ENCODE assay signal across 9 mouse cellular contexts in genomic region chr1:130300065-130300815, GRCm38 (mm10).
DNase-seq lines count a peak whose midpoint lies in the region; ATAC-seq and TF ChIP-seq lines count a peak whose summit lies in the region.
"Had no signal": no experiment of that assay in that cellular context is flagged by ENCODE, and none has a peak within 500 bp of the region (broad histone marks: within the 10 kb centered on the region; RNA-seq: fewer than 3 reads in every experiment).

No protein-coding gene starts in this region.

- peak overlapping the region; percentile 28 for H3K4me3 ChIP-seq in kidney, embryonic 16.5 days (ENCODE audit: low read length)
- H3K4me3 ChIP-seq in embryonic facial prominence, embryonic 10.5 days, result peak overlapping the region; percentile 46
- peak overlapping the region; percentile 20 for H3K4me3 ChIP-seq in hindbrain, postnatal 0 days (ENCODE audit: low read length)
- H3K4me3 ChIP-seq in midbrain, embryonic 16.5 days (ENCODE audit: low read depth, low read length), result peak overlapping the region; percentile 0; the same call in 1 of the 2 replicates

- no peak for TF ChIP-seq CTCF in hindbrain, postnatal 0 days (IDR thresholded peaks at IDR 0.05; ENCODE audit: low read depth)

- H3K9ac ChIP-seq in kidney, embryonic 16.5 days (replicated peaks; ENCODE audit: low read length), result peak overlapping the region; percentile 31
- 0 out of 2 replicates have a peak overlapping the region, but pooled peaks have one; percentile 35 for H3K9ac ChIP-seq in hindbrain, postnatal 0 days (replicated peaks; ENCODE audit: low read length)
- H3K9ac ChIP-seq in midbrain, embryonic 16.5 days (ENCODE audit: low read depth, low read length), result peak overlapping the region; percentile 0; the same call in 1 of the 2 replicates

- DNase-seq in kidney, adult 9 months, result no peak
- DNase-seq in embryonic facial prominence, embryonic 10.5 days (ENCODE audit: low spot score), result peak; percentile 73
- peak; percentile 58 for DNase-seq in hindbrain, postnatal 0 days (ENCODE audit: low spot score)
- DNase-seq in cerebellum, adult 11 months, result no peak
- no peak for DNase-seq in ovary, postnatal 14 days (ENCODE audit: low spot score)
- DNase-seq in gastrocnemius, adult 18-20 months (ENCODE audit: low spot score), result no peak

- peak; percentile 84; the same call in 1 of the 2 replicates for ATAC-seq in kidney, embryonic 16.5 days (ENCODE audit: low FRiP score, low TSS enrichment)
- peak; percentile 82 for ATAC-seq in hindbrain, postnatal 0 days
- peak; percentile 84 for ATAC-seq in midbrain, embryonic 16.5 days
- ATAC-seq: Patski had no signal

- no peaks in the 10 kb centered on the region for H3K27me3 ChIP-seq in kidney, embryonic 16.5 days (ENCODE audit: insufficient read depth, low read length)
- no peaks in the 10 kb centered on the region for H3K27me3 ChIP-seq in embryonic facial prominence, embryonic 10.5 days (replicated peaks; ENCODE audit: low read depth, poor library complexity, severe bottlenecking)
- H3K27me3 ChIP-seq in hindbrain, postnatal 0 days (ENCODE audit: insufficient read depth, low read length), result no peaks in the 10 kb centered on the region
- H3K27me3 ChIP-seq in midbrain, embryonic 16.5 days (ENCODE audit: control insufficient read depth, insufficient read depth, low read depth, low read length), result no peaks in the 10 kb centered on the region

- H3K36me3 ChIP-seq in kidney, embryonic 16.5 days (ENCODE audit: insufficient read depth, low read length), result no peaks in the 10 kb centered on the region
- H3K36me3 ChIP-seq in embryonic facial prominence, embryonic 10.5 days (replicated peaks), result no peaks in the 10 kb centered on the region
- H3K36me3 ChIP-seq in hindbrain, postnatal 0 days (ENCODE audit: insufficient read depth, low read length), result no peaks in the 10 kb centered on the region
- no peaks in the 10 kb centered on the region for H3K36me3 ChIP-seq in midbrain, embryonic 16.5 days (ENCODE audit: control insufficient read depth, insufficient read depth, low read length)

- H3K9me3 ChIP-seq in kidney, embryonic 16.5 days (ENCODE audit: low read length), result no peaks in the 10 kb centered on the region
- H3K9me3 ChIP-seq in embryonic facial prominence, embryonic 10.5 days, result no peaks in the 10 kb centered on the region
- no peaks in the 10 kb centered on the region for H3K9me3 ChIP-seq in hindbrain, postnatal 0 days (ENCODE audit: low read length)
- no peaks in the 10 kb centered on the region for H3K9me3 ChIP-seq in midbrain, embryonic 16.5 days (replicated peaks; ENCODE audit: control insufficient read depth, low read length, poor library complexity, severe bottlenecking)

- H3K4me2 ChIP-seq in kidney, embryonic 16.5 days (replicated peaks; ENCODE audit: low read depth, low read length), result peak overlapping the region; percentile 53
- H3K4me2 ChIP-seq in hindbrain, postnatal 0 days (ENCODE audit: low read depth, low read length), result peak overlapping the region; percentile 52
- peak overlapping the region; percentile 24 for H3K4me2 ChIP-seq in midbrain, embryonic 16.5 days (ENCODE audit: low read length)

- WGBS in kidney, embryonic 16.5 days, result 13% methylated on average over 13 of the region's 13 CpGs
- 5% methylated on average over 13 of the region's 13 CpGs for WGBS in embryonic facial prominence, embryonic 10.5 days
- 8% methylated on average over 13 of the region's 13 CpGs for WGBS in hindbrain, postnatal 0 days
- WGBS in midbrain, embryonic 16.5 days, result 3% methylated on average over 13 of the region's 13 CpGs

- H3K27ac ChIP-seq in kidney, embryonic 16.5 days (ENCODE audit: low read length), result no peak overlapping the region; the same call in 1 of the 2 replicates
- H3K27ac ChIP-seq in embryonic facial prominence, embryonic 10.5 days (replicated peaks), result peak overlapping the region; percentile 82
- H3K27ac ChIP-seq in hindbrain, postnatal 0 days, result 0 out of 2 replicates have a peak overlapping the region, but pooled peaks have one; percentile 11
- H3K27ac ChIP-seq in midbrain, embryonic 16.5 days (ENCODE audit: low read length), result no peak overlapping the region; the same call in 1 of the 2 replicates

- peaks cover 8% of the 10 kb centered on the region; the same call in 1 of the 2 replicates for H3K4me1 ChIP-seq in kidney, embryonic 16.5 days (ENCODE audit: insufficient read depth, low read length)
- peaks cover 12% of the 10 kb centered on the region for H3K4me1 ChIP-seq in embryonic facial prominence, embryonic 10.5 days
- H3K4me1 ChIP-seq in hindbrain, postnatal 0 days (ENCODE audit: insufficient read depth, low read length), result peaks cover 9% of the 10 kb centered on the region
- H3K4me1 ChIP-seq in midbrain, embryonic 16.5 days (ENCODE audit: control insufficient read depth, insufficient read depth, low read length), result peaks cover 19% of the 10 kb centered on the region

Comparison
In these comparisons a context has a peak if more than half of its experiments do, and no peak if none do; other contexts are left out.
1. H3K27ac ChIP-seq: peak in embryonic facial prominence, embryonic 10.5 days (single experiment) and hindbrain, postnatal 0 days (single experiment); none in kidney, embryonic 16.5 days (single experiment) and midbrain, embryonic 16.5 days (single experiment).
2. DNase-seq: peak in embryonic facial prominence, embryonic 10.5 days (single experiment) and hindbrain, postnatal 0 days (single experiment); none in kidney, adult 9 months (single experiment), cerebellum, adult 11 months (single experiment), ovary, postnatal 14 days (single experiment) and gastrocnemius, adult 18-20 months (single experiment).
3. Peak in every context shown above with its lines, with median percentiles within 50 percentile points of each other: ATAC-seq, H3K4me2 ChIP-seq, H3K4me3 ChIP-seq and H3K9ac ChIP-seq.